Mouse (Mus musculus): Measurements from ENCODE around the gene Kif20b. TPM values are rescaled to one million over a fixed set of nuclear protein-coding genes. Genes with fewer than 3 reads are reported as not detected.

The Kif20b gene
- total RNA-seq (2014; rRNA removed): 1.6 and 3.8 TPM in 2 replicates
- 7.0 and 9.9 TPM in 2 replicates for polyA plus RNA-seq (2015; fragmentation: Nextera tagmentation; extraction: Ambion mirVana)

GRCm38 (mm10) chr19:34921652-34922602, at the start of gene Kif20b:
Gene Kif20b, plus strand, starts transcription at chr19:34922361.
- no peaks in the 10 kb centered on the region for H3K4me1 ChIP-seq (ENCODE audit: insufficient read depth, low read length)
- peak within 1 kb of the TSS; percentile 48; the same call in 1 of the 2 replicates for H3K9ac ChIP-seq (replicated peaks; ENCODE audit: low read length)
- no peaks in the 10 kb centered on the region for H3K36me3 ChIP-seq (ENCODE audit: insufficient read depth, low read length)
- DNase-seq (ENCODE audit: low spot score) (peak; percentile 95), ATAC-seq (peak; percentile 97)
- H3K4me3 ChIP-seq (ENCODE audit: low read length): peak within 1 kb of the TSS; percentile 85
- peak within 1 kb of the TSS; percentile 72 for H3K4me2 ChIP-seq (ENCODE audit: low read depth, low read length)
- peak within 1 kb of the TSS; percentile 68 for H3K27ac ChIP-seq
- peak; percentile 6; the same call in 1 of the 2 replicates for TF ChIP-seq CTCF (IDR thresholded peaks at IDR 0.05; ENCODE audit: low read depth)
- H3K9me3 ChIP-seq (ENCODE audit: low read length): no peaks in the 10 kb centered on the region
- WGBS: under 1% methylated on average over 57 of the region's 57 CpGs
- H3K27me3 ChIP-seq (ENCODE audit: insufficient read depth, low read length): no peaks in the 10 kb centered on the region

- Histone ChIP-seq H3K27me3 (ENCODE audit: insufficient read depth, low read length) (no peaks in the 10 kb centered on the region), H3K4me3 (ENCODE audit: low read length) (peak overlapping the region; percentile 96; the same call in 1 of the 2 replicates), H3K27ac (no peak overlapping the region), H3K4me1 (ENCODE audit: insufficient read depth, low read length) (peaks cover 8% of the 10 kb centered on the region; the same call in 1 of the 2 replicates), H3K36me3 (ENCODE audit: insufficient read depth, low read length) (no peaks in the 10 kb centered on the region), H3K9me3 (ENCODE audit: low read length) (no peaks in the 10 kb centered on the region), H3K4me2 (ENCODE audit: low read depth, low read length) (peak overlapping the region; percentile 86), H3K9ac (replicated peaks; ENCODE audit: low read length) (no peak overlapping the region)
- ATAC-seq: no peak
- TF ChIP-seq CTCF (IDR thresholded peaks at IDR 0.05; ENCODE audit: low read depth): no peak
- DNase-seq (ENCODE audit: low spot score): no peak
- 86% methylated on average over 7 of the region's 7 CpGs for WGBS
Observed at GRCm38 (mm10) chr19:34876676-34877075, 45.5 kb upstream of the Kif20b start.

- Histone ChIP-seq H3K27me3 (ENCODE audit: insufficient read depth, low read length) (no peaks in the 10 kb centered on the region), H3K27ac (peak overlapping the region; percentile 98), H3K36me3 (ENCODE audit: insufficient read depth, low read length) (no peaks in the 10 kb centered on the region), H3K4me1 (ENCODE audit: insufficient read depth, low read length) (peaks cover 8% of the 10 kb centered on the region; the same call in 1 of the 2 replicates), H3K4me2 (ENCODE audit: low read depth, low read length) (peak overlapping the region; percentile 86), H3K9me3 (ENCODE audit: low read length) (no peaks in the 10 kb centered on the region), H3K9ac (replicated peaks; ENCODE audit: low read length) (peak overlapping the region; percentile 96), H3K4me3 (ENCODE audit: low read length) (peak overlapping the region; percentile 96)
- DNase-seq (ENCODE audit: low spot score) (peak; percentile 96), ATAC-seq (peak; percentile 98)
- WGBS: under 1% methylated on average over 45 of the region's 45 CpGs
- peak; percentile 49 for TF ChIP-seq CTCF (IDR thresholded peaks at IDR 0.05; ENCODE audit: low read depth)
Observed at GRCm38 (mm10) chr19:34877898-34878602, 44.1 kb upstream of the Kif20b start.

- Histone ChIP-seq H3K4me1 (ENCODE audit: insufficient read depth, low read length) (peaks cover 8% of the 10 kb centered on the region; the same call in 1 of the 2 replicates), H3K9me3 (ENCODE audit: low read length) (no peaks in the 10 kb centered on the region), H3K4me3 (ENCODE audit: low read length) (peak within 1 kb of the TSS; percentile 96), H3K9ac (replicated peaks; ENCODE audit: low read length) (peak within 1 kb of the TSS; percentile 96), H3K27ac (peak within 1 kb of the TSS; percentile 98), H3K4me2 (ENCODE audit: low read depth, low read length) (peak within 1 kb of the TSS; percentile 86), H3K27me3 (ENCODE audit: insufficient read depth, low read length) (no peaks in the 10 kb centered on the region), H3K36me3 (ENCODE audit: insufficient read depth, low read length) (no peaks in the 10 kb centered on the region)
- TF ChIP-seq CTCF (IDR thresholded peaks at IDR 0.05; ENCODE audit: low read depth): no peak
- DNase-seq (ENCODE audit: low spot score) (peak; percentile 84), ATAC-seq (peak; percentile 75)
- under 1% methylated on average over 92 of the region's 96 CpGs for WGBS
Observed at GRCm38 (mm10) chr19:34878603-34879541, 43.3 kb upstream of the Kif20b start, which contains the start of gene Pank1. Gene Pank1, minus strand, starts transcription at chr19:34879455.

GRCm38 (mm10) chr19:34879624-34880023, 42.5 kb upstream of the Kif20b start:
- DNase-seq (ENCODE audit: low spot score): no peak

More at GRCm38 (mm10) chr19:34879624-34880023, 42.5 kb upstream of the Kif20b start:
- peak overlapping the region; percentile 96 for H3K9ac ChIP-seq (replicated peaks; ENCODE audit: low read length)
- no peak for TF ChIP-seq CTCF (IDR thresholded peaks at IDR 0.05; ENCODE audit: low read depth)
- H3K27me3 ChIP-seq (ENCODE audit: insufficient read depth, low read length): no peaks in the 10 kb centered on the region
- peaks cover 8% of the 10 kb centered on the region; the same call in 1 of the 2 replicates for H3K4me1 ChIP-seq (ENCODE audit: insufficient read depth, low read length)
- H3K4me2 ChIP-seq (ENCODE audit: low read depth, low read length): peak overlapping the region; percentile 86
- no peak for ATAC-seq
- H3K36me3 ChIP-seq (ENCODE audit: insufficient read depth, low read length): no peaks in the 10 kb centered on the region
- H3K27ac ChIP-seq: peak overlapping the region; percentile 98; the same call in 1 of the 2 replicates
- no peaks in the 10 kb centered on the region for H3K9me3 ChIP-seq (ENCODE audit: low read length)
- 16% methylated on average over 6 of the region's 6 CpGs for WGBS
- H3K4me3 ChIP-seq (ENCODE audit: low read length): peak overlapping the region; percentile 96

Measured in hindbrain, postnatal 0 days (tissue).